Mouse (Mus musculus): ENCODE data around the gene Olfr1458. TPM values are rescaled to one million over a fixed set of nuclear protein-coding genes. Genes with fewer than 3 reads are reported as not detected.

Gene Olfr1458
- polyA plus RNA-seq (2014; fragmentation: Illumina TruSeq; extraction: RNeasy Lipid Tissue Mini Kit (QIAGEN cat#74804); ENCODE audit: low read depth, low replicate concordance), result not detected

GRCm38 (mm10) chr19:13106675-13107074 is at the start of gene Olfr1458:
Gene Olfr1458 (minus strand): TSS chr19:13106775.

GRCm38 (mm10) chr19:13149449-13149848 is 42.9 kb upstream of the Olfr1458 start, which contains the start of gene Olfr1459:
Gene Olfr1459 (minus strand): TSS chr19:13149549.

GRCm38 (mm10) chr19:13097791-13098190 is 8.8 kb downstream of the Olfr1458 start, which contains the start of gene Olfr1457:
Gene Olfr1457 (minus strand): TSS chr19:13097891.

GRCm38 (mm10) chr19:13060310-13060709 is 46.3 kb downstream of the Olfr1458 start, which contains the start of gene Olfr1454:
Gene Olfr1454 (plus strand): TSS chr19:13060610.

Other genes starting within 250 kb of the Olfr1458 start
- gene Olfr1444, start 249.5 kb downstream of the Olfr1458 start, polyA plus RNA-seq (2014; fragmentation: Illumina TruSeq; extraction: RNeasy Lipid Tissue Mini Kit (QIAGEN cat#74804); ENCODE audit: low read depth, low replicate concordance), result not detected
- not detected for gene Olfr1445, start 222.9 kb downstream of the Olfr1458 start, polyA plus RNA-seq (2014; fragmentation: Illumina TruSeq; extraction: RNeasy Lipid Tissue Mini Kit (QIAGEN cat#74804); ENCODE audit: low read depth, low replicate concordance)
- not detected for gene Olfr1446, start 213.3 kb downstream of the Olfr1458 start, polyA plus RNA-seq (2014; fragmentation: Illumina TruSeq; extraction: RNeasy Lipid Tissue Mini Kit (QIAGEN cat#74804); ENCODE audit: low read depth, low replicate concordance)
- not detected for gene Olfr1447, start 203.0 kb downstream of the Olfr1458 start, polyA plus RNA-seq (2014; fragmentation: Illumina TruSeq; extraction: RNeasy Lipid Tissue Mini Kit (QIAGEN cat#74804); ENCODE audit: low read depth, low replicate concordance)
- gene Olfr1448, start 182.4 kb downstream of the Olfr1458 start, polyA plus RNA-seq (2014; fragmentation: Illumina TruSeq; extraction: RNeasy Lipid Tissue Mini Kit (QIAGEN cat#74804); ENCODE audit: low read depth, low replicate concordance), result not detected
- gene Olfr1449, start 175.9 kb downstream of the Olfr1458 start, polyA plus RNA-seq (2014; fragmentation: Illumina TruSeq; extraction: RNeasy Lipid Tissue Mini Kit (QIAGEN cat#74804); ENCODE audit: low read depth, low replicate concordance), result not detected
- gene Olfr1450, start 156.5 kb downstream of the Olfr1458 start, polyA plus RNA-seq (2014; fragmentation: Illumina TruSeq; extraction: RNeasy Lipid Tissue Mini Kit (QIAGEN cat#74804); ENCODE audit: low read depth, low replicate concordance), result not detected
- not detected for gene Olfr1451, start 111.8 kb downstream of the Olfr1458 start, polyA plus RNA-seq (2014; fragmentation: Illumina TruSeq; extraction: RNeasy Lipid Tissue Mini Kit (QIAGEN cat#74804); ENCODE audit: low read depth, low replicate concordance)
- not detected for gene Olfr1453, start 78.4 kb downstream of the Olfr1458 start, polyA plus RNA-seq (2014; fragmentation: Illumina TruSeq; extraction: RNeasy Lipid Tissue Mini Kit (QIAGEN cat#74804); ENCODE audit: low read depth, low replicate concordance)
- gene Olfr1454, start 46.2 kb downstream of the Olfr1458 start, polyA plus RNA-seq (2014; fragmentation: Illumina TruSeq; extraction: RNeasy Lipid Tissue Mini Kit (QIAGEN cat#74804); ENCODE audit: low read depth, low replicate concordance), result not detected
- not detected for gene Olfr1457, start 8.9 kb downstream of the Olfr1458 start, polyA plus RNA-seq (2014; fragmentation: Illumina TruSeq; extraction: RNeasy Lipid Tissue Mini Kit (QIAGEN cat#74804); ENCODE audit: low read depth, low replicate concordance)
- not detected for gene Olfr1459, start 42.8 kb upstream of the Olfr1458 start, polyA plus RNA-seq (2014; fragmentation: Illumina TruSeq; extraction: RNeasy Lipid Tissue Mini Kit (QIAGEN cat#74804); ENCODE audit: low read depth, low replicate concordance)
- not detected for gene Olfr1461, start 56.2 kb upstream of the Olfr1458 start, polyA plus RNA-seq (2014; fragmentation: Illumina TruSeq; extraction: RNeasy Lipid Tissue Mini Kit (QIAGEN cat#74804); ENCODE audit: low read depth, low replicate concordance)
- gene Olfr1462, start 79.0 kb upstream of the Olfr1458 start, polyA plus RNA-seq (2014; fragmentation: Illumina TruSeq; extraction: RNeasy Lipid Tissue Mini Kit (QIAGEN cat#74804); ENCODE audit: low read depth, low replicate concordance), result not detected
- gene Olfr1463, start 124.6 kb upstream of the Olfr1458 start, polyA plus RNA-seq (2014; fragmentation: Illumina TruSeq; extraction: RNeasy Lipid Tissue Mini Kit (QIAGEN cat#74804); ENCODE audit: low read depth, low replicate concordance), result not detected
- gene Olfr1465, start 208.8 kb upstream of the Olfr1458 start, polyA plus RNA-seq (2014; fragmentation: Illumina TruSeq; extraction: RNeasy Lipid Tissue Mini Kit (QIAGEN cat#74804); ENCODE audit: low read depth, low replicate concordance), result not detected
- gene Olfr1466, start 232.1 kb upstream of the Olfr1458 start, polyA plus RNA-seq (2014; fragmentation: Illumina TruSeq; extraction: RNeasy Lipid Tissue Mini Kit (QIAGEN cat#74804); ENCODE audit: low read depth, low replicate concordance), result not detected

All from adrenal gland, adult 10 weeks (tissue).